Mouse (Mus musculus): ENCODE data around the gene Syne2. TPM values are rescaled to one million over a fixed set of nuclear protein-coding genes. Genes with fewer than 3 reads are reported as not detected.
"Not testable (repeated sequence)": the region's sequence is repeated elsewhere in the genome, so short reads cannot be mapped to it uniquely, and the experiment has no call there.

Syne2 gene
- total RNA-seq, 2 experiments from 2014 or later = 37.6 to 43.8 TPM

DNA sequence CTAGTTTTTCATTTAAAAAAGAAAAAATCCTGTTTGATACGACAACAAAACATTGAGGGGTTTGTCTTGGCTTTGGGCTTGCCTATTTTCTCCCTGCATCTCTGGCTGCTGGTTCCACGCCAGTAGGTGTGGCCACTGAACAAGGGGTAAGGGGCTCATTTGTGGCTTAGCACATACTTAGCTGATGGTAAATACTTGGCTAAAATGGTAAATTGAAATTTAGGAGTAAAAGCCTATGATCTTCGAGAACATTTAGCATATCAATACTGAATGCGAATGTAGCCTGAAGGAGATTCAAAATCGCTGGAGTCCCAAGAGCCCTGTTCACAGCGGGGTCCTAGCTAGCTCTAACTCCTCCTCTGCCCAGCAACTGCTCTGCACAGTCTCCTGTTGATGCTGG lies 318.8 kb downstream of the Syne2 start:
- intact Hi-C loops (cut with DNase I) = no loop called here

GRCm38 (mm10) chr12:76152389-76152788 lies 334.5 kb downstream of the Syne2 start:
- intact Hi-C loops (cut with DNase I) = not testable (repeated sequence)
- DNase-seq = peak; percentile 42

More for the DNA sequence above, 318.8 kb downstream of the Syne2 start:
- no peak for DNase-seq

Small RNA genes lying within 50 kb of the gene (microRNA-seq; reads per million reads assigned to microRNA genes)
- gene Mir5101 = 0.90 reads per million

Other genes with a start within 250 kb of the Syne2 start
- gene Ppp2r5e, start 221.9 kb upstream of the Syne2 start, total RNA-seq (2021) = 10 to 100 TPM; 93.4 to 94.3 TPM
- gene Wdr89, start 148.6 kb upstream of the Syne2 start, total RNA-seq (2021) = 1 to 10 TPM; 4.0 to 4.4 TPM
- 10 to 100 TPM; 25.9 to 27.2 TPM for gene Sgpp1, start 82.4 kb upstream of the Syne2 start, total RNA-seq (2021)